Mouse (Mus musculus) ES-E14 (cell line): ENCODE results near the gene Cyth3. TPM values are rescaled to one million over a fixed set of nuclear protein-coding genes. Genes with fewer than 3 reads are reported as not detected.

Source experiments
- DNase-seq: peaks from one replicate; pipeline ENCODE4 v3.0.0-alpha.2; 2013; ENCODE audit warnings: low read depth, low spot score
- H3K27ac ChIP-seq: 2 replicates; pipeline ENCODE4 v1.5.1; 2012; ENCODE audit warnings: low read depth, mild to moderate bottlenecking, low read length, moderate library complexity, mixed read lengths; ENCODE audit not compliant: poor library complexity, insufficient read depth, severe bottlenecking
- H3K36me3 ChIP-seq: 2 replicates; pipeline ENCODE4 v1.6.1; 2012; ENCODE audit warnings: mild to moderate bottlenecking, low read length, moderate library complexity, mixed read lengths; ENCODE audit not compliant: control insufficient read depth, poor library complexity, insufficient read depth, severe bottlenecking
- H3K4me1 ChIP-seq, 2 experiments: fragments of 150-350 bp in 1 of 2; sonication (generic) in 1 of 2; 2 replicates each; pipeline ENCODE4 v1.6.1; 2012; ENCODE audit warnings: low read length in 2 of 2, mild to moderate bottlenecking in 1 of 2, mixed read lengths in 1 of 2; ENCODE audit not compliant: control insufficient read depth in 2 of 2, insufficient read depth in 2 of 2, poor library complexity in 1 of 2
- H3K4me3 ChIP-seq, 2 experiments: fragments of 150-350 bp in 1 of 2; sonication (generic) in 1 of 2; 2 replicates each; pipeline ENCODE4 v1.5.1; 2012; ENCODE audit warnings: low read length in 2 of 2, low read depth in 1 of 2, mild to moderate bottlenecking in 1 of 2, mixed read lengths in 1 of 2; ENCODE audit not compliant: insufficient read depth in 1 of 2, poor library complexity in 1 of 2, severe bottlenecking in 1 of 2
- H3K9ac ChIP-seq: 2 replicates; pipeline ENCODE4 v1.6.1; 2012; ENCODE audit warnings: low read depth, mild to moderate bottlenecking, low read length, mixed read lengths; ENCODE audit not compliant: poor library complexity, insufficient read depth, severe bottlenecking
- H3K9me3 ChIP-seq: fragments of 150-350 bp; sonication (generic); 2 replicates; pipeline ENCODE4 v1.6.1; 2012; ENCODE audit warnings: low read depth, mild to moderate bottlenecking, low read length; ENCODE audit not compliant: control insufficient read depth, insufficient read depth
- CHD2 ChIP-seq: IDR thresholded peaks from 2 replicates; pipeline ENCODE4 v1.6.1; 2014; ENCODE audit warnings: mild to moderate bottlenecking, low read depth, low read length, inconsistent platforms
- HCFC1 ChIP-seq: IDR thresholded peaks from 2 replicates; pipeline ENCODE4 v1.6.1; 2012; ENCODE audit warnings: low read length, inconsistent platforms, borderline replicate concordance; ENCODE audit not compliant: insufficient read depth
- MAFK ChIP-seq: IDR thresholded peaks from 2 replicates; pipeline ENCODE4 v1.6.1; 2014; ENCODE audit warnings: mild to moderate bottlenecking, low read depth, low read length, inconsistent platforms; ENCODE audit not compliant: insufficient read depth
- ZC3H11A ChIP-seq: IDR thresholded peaks from 2 replicates; pipeline ENCODE4 v1.6.1; 2012; ENCODE audit warnings: low read depth, mild to moderate bottlenecking, inconsistent platforms, low read length, borderline replicate concordance
- ZNF384 ChIP-seq: IDR thresholded peaks from 2 replicates; pipeline ENCODE4 v1.6.1; 2012; ENCODE audit warnings: low read depth, low read length, inconsistent platforms
- in situ Hi-C, 2 experiments: fragments of 600-800 bp; cut with MboI; formaldehyde crosslinking; loops; one replicate each; pipeline ENCODE4 v1.15.1; 2025; ENCODE audit warnings: low sequenced_read_pairs in 2 of 2, inconsistent platforms in 1 of 2; ENCODE audit not compliant: unreplicated experiment in 2 of 2
- total RNA-seq: library from RNA; depleted of rRNA; stranded (reverse); fragments of 300-350 nt; gene quantifications from 2 replicates; pipeline ENCODE4 v1.2.3, GENCODE M21; 2012

Gene Cyth3
- total RNA-seq, 1 experiment: 11.0 TPM

- H3K9ac ChIP-seq: no peak overlapping the region
- no peak for DNase-seq
- H3K4me3 ChIP-seq: no peak overlapping the region
- H3K36me3 ChIP-seq: peaks cover 39% of the 10 kb centered on the region
- in situ Hi-C loops: no loop called here
- H3K4me1 ChIP-seq: no peaks in the 10 kb centered on the region
- TF ChIP-seq HCFC1 (no peak), MAFK (no peak), ZNF384 (no peak), CHD2 (no peak), ZC3H11A (no peak)
- no peak overlapping the region for H3K27ac ChIP-seq
- no peaks in the 10 kb centered on the region for H3K9me3 ChIP-seq
Observed at GRCm38 (mm10) chr5:143721962-143722361, 99.7 kb downstream of the Cyth3 start.

DNA sequence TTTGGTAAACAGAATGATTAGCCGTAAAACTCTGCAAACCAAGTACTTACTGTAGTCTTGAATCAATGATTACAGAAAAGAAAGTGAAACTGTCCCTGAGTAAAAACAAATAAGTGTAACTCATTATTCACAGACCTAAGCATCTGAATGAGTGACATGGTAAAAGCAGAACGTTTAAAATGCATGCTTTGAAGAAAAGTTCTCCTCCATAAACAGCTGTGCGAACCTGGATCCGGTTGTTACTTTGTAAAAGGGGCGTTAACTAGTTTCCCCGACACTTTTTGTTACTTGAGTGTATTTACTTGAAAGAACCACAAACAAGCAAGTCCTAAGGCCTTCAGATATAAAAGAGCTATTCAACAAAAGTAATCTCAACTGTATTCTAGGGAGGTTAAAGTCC is 108.7 kb downstream of the Cyth3 start:
- Histone ChIP-seq H3K4me1 (peaks cover 0 to 5% of the 10 kb centered on the region in 2 experiments; a peak in 1 of 4 replicates), H3K27ac (no peak overlapping the region; the same call in 1 of the 2 replicates), H3K36me3 (peaks cover 7% of the 10 kb centered on the region), H3K9me3 (no peaks in the 10 kb centered on the region), H3K9ac (no peak overlapping the region), H3K4me3 (peak overlapping the region; percentile 83 to 88; a peak in 3 of 4 replicates)
- no peak for DNase-seq
- TF ChIP-seq CHD2: no peak
- no peak for TF ChIP-seq HCFC1
- TF ChIP-seq MAFK: no peak
- TF ChIP-seq ZC3H11A: no peak
- TF ChIP-seq ZNF384: no peak
- in situ Hi-C loops: no loop called here

DNA sequence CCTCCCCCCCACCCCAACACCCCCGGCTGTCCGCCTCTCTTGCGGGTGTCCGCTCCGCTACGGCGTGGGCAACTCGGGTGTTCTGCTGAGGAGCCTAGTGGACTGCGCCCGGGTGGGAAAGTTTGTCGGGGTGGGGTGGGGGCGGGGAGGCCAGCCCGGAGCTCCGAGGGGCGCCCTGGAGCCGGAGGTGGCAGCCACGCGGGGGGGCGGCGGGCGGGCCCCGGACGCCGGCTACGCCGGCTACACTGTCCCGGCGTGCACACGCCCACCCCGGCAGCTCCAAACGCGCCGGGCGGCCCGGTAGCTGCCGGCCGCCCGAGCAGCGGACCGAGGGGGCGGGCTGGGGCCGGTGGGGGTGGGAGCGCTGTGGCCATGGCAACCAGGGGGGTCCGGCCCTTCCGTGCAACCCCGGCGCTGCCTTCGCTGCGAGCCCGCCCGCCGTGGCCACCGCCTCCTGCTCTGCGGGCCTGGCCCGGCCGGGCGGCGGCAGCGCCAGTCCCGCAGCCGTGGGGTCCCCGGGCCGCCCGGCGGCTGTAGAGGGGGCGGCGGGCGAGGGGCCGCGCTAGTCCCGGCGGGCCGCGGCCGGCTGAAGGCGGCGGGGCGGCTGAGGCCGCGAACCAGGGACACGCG is 109.4 kb downstream of the Cyth3 start:
- Histone ChIP-seq H3K9ac (peak overlapping the region; percentile 86), H3K27ac (peak overlapping the region; percentile 48), H3K4me1 (peaks cover 0 to 5% of the 10 kb centered on the region in 2 experiments; a peak in 1 of 4 replicates), H3K9me3 (no peaks in the 10 kb centered on the region), H3K4me3 (peak overlapping the region; percentile 83 to 88), H3K36me3 (peaks cover 3% of the 10 kb centered on the region)
- in situ Hi-C loops: no loop called here
- no peak for TF ChIP-seq CHD2
- TF ChIP-seq ZC3H11A: no peak
- no peak for TF ChIP-seq MAFK
- no peak for TF ChIP-seq ZNF384
- no peak for TF ChIP-seq HCFC1
- DNase-seq: no peak

- Histone ChIP-seq H3K4me3 (peak within 1 kb of the TSS; percentile 86 to 88), H3K4me1 (peaks cover 0 to 5% of the 10 kb centered on the region in 2 experiments; a peak in 1 of 4 replicates), H3K27ac (peak within 1 kb of the TSS; percentile 63), H3K9ac (peak within 1 kb of the TSS; percentile 95), H3K9me3 (no peaks in the 10 kb centered on the region), H3K36me3 (peaks cover 3% of the 10 kb centered on the region; the same call in 1 of the 2 replicates)
- in situ Hi-C loops: no loop called here
- TF ChIP-seq CHD2: no peak
- no peak for TF ChIP-seq ZC3H11A
- no peak for TF ChIP-seq ZNF384
- no peak for TF ChIP-seq MAFK
- TF ChIP-seq HCFC1: no peak; the same call in 1 of the 2 replicates
- peak; percentile 86 for DNase-seq
Observed at GRCm38 (mm10) chr5:143732180-143732891, 110.1 kb downstream of the Cyth3 start, which contains the start of gene Usp42. Usp42 (minus strand) TSS chr5:143732280.
